Mouse (Mus musculus) heart, embryonic 10.5 days (tissue): ENCODE data around the gene Rubcn. TPM values are rescaled to one million over a fixed set of nuclear protein-coding genes. Genes with fewer than 3 reads are reported as not detected.

Experiments
- DNase-seq: peaks from one replicate; pipeline ENCODE4 v3.0.0-alpha.2; 2017; ENCODE audit warnings: low spot score
- H3K27ac ChIP-seq: fragments of 300-500 bp; sonication (generic); 2 replicates; pipeline ENCODE4 v1.5.1; 2016; ENCODE audit warnings: mild to moderate bottlenecking
- H3K27me3 ChIP-seq: fragments of 300-500 bp; sonication (generic); 2 replicates; pipeline ENCODE4 v1.6.1; 2016; ENCODE audit warnings: mild to moderate bottlenecking; ENCODE audit not compliant: poor library complexity, insufficient read depth, severe bottlenecking
- H3K36me3 ChIP-seq: fragments of 300-500 bp; sonication (generic); 2 replicates; pipeline ENCODE4 v1.6.1; 2016; ENCODE audit warnings: mild to moderate bottlenecking, moderate library complexity
- H3K4me1 ChIP-seq: fragments of 300-500 bp; sonication (generic); 2 replicates; pipeline ENCODE4 v1.6.1; 2016; ENCODE audit warnings: mild to moderate bottlenecking
- H3K4me3 ChIP-seq: fragments of 300-500 bp; sonication (generic); 2 replicates; pipeline ENCODE4 v1.5.1; 2016; ENCODE audit warnings: mild to moderate bottlenecking, moderate library complexity
- H3K9me3 ChIP-seq: fragments of 300-500 bp; sonication (generic); 2 replicates; pipeline ENCODE4 v1.6.1; 2016; ENCODE audit warnings: mild to moderate bottlenecking, moderate library complexity
- WGBS: fragments of 180-500 bp; shearing (Covaris S2); methylation state at CpG from one replicate; pipeline ENCODE4 v1.1.7; 2016; 5-methylcytosine and 5-hydroxymethylcytosine counted together
- polyA plus RNA-seq: library from polyadenylated mRNA; unstranded; fragments of >200 nt; fragmentation: Nextera tagmentation; extraction: Ambion mirVana; gene quantifications from 2 replicates; pipeline ENCODE4 v1.2.1, GENCODE M21; 2016

Rubcn gene
- polyA plus RNA-seq, 1 experiment from 2014 or later: 23.5 TPM

- no peak for DNase-seq
- H3K27ac ChIP-seq: peak overlapping the region; percentile 88
Measured at GRCm38 (mm10) chr16:32858771-32859636, 18.6 kb downstream of the Rubcn start.

GRCm38 (mm10) chr16:32858356-32858755, 19.2 kb downstream of the Rubcn start:
- H3K9me3 ChIP-seq: no peaks in the 10 kb centered on the region
- 38% methylated on average over 4 of the region's 4 CpGs for WGBS
- peaks cover 45% of the 10 kb centered on the region for H3K4me1 ChIP-seq

More at GRCm38 (mm10) chr16:32858771-32859636, 18.6 kb downstream of the Rubcn start:
- WGBS: 40% methylated on average over 12 of the region's 12 CpGs
- peaks cover 27% of the 10 kb centered on the region for H3K36me3 ChIP-seq
- no peaks in the 10 kb centered on the region for H3K9me3 ChIP-seq
- peak overlapping the region; percentile 18; the same call in 1 of the 2 replicates for H3K4me3 ChIP-seq
- H3K4me1 ChIP-seq: peaks cover 41% of the 10 kb centered on the region
- no peaks in the 10 kb centered on the region for H3K27me3 ChIP-seq

GRCm38 (mm10) chr16:32856751-32857150, 20.8 kb downstream of the Rubcn start:
- 0 out of 2 replicates have a peak overlapping the region, but pooled peaks have one; percentile 44 for H3K27ac ChIP-seq
- H3K9me3 ChIP-seq: no peaks in the 10 kb centered on the region
- no peak overlapping the region for H3K4me3 ChIP-seq
- H3K27me3 ChIP-seq: no peaks in the 10 kb centered on the region
- DNase-seq: no peak
- WGBS: 89% methylated on average over 3 of the region's 3 CpGs
- H3K4me1 ChIP-seq: peaks cover 50% of the 10 kb centered on the region
- H3K36me3 ChIP-seq: peaks cover 34% of the 10 kb centered on the region

More at GRCm38 (mm10) chr16:32858356-32858755, 19.2 kb downstream of the Rubcn start:
- H3K27ac ChIP-seq: peak overlapping the region; percentile 88
- H3K36me3 ChIP-seq: peaks cover 29% of the 10 kb centered on the region
- no peaks in the 10 kb centered on the region for H3K27me3 ChIP-seq
- no peak for DNase-seq
- no peak overlapping the region for H3K4me3 ChIP-seq

GRCm38 (mm10) chr16:32854050-32854571, 23.5 kb downstream of the Rubcn start:
- H3K27ac ChIP-seq: peak overlapping the region; percentile 88
- WGBS: 41% methylated on average over 2 of the region's 2 CpGs
- peak overlapping the region; percentile 32; the same call in 1 of the 2 replicates for H3K4me3 ChIP-seq
- no peaks in the 10 kb centered on the region for H3K27me3 ChIP-seq
- H3K4me1 ChIP-seq: peaks cover 42% of the 10 kb centered on the region
- no peaks in the 10 kb centered on the region for H3K9me3 ChIP-seq
- DNase-seq: peak; percentile 87
- H3K36me3 ChIP-seq: peaks cover 31% of the 10 kb centered on the region

- no peak for DNase-seq
- Histone ChIP-seq H3K36me3 (peaks cover 36% of the 10 kb centered on the region), H3K27me3 (no peaks in the 10 kb centered on the region), H3K4me3 (peak overlapping the region; percentile 13; the same call in 1 of the 2 replicates), H3K4me1 (peaks cover 37% of the 10 kb centered on the region), H3K27ac (peak overlapping the region; percentile 88), H3K9me3 (no peaks in the 10 kb centered on the region)
- 41% methylated on average over 13 of the region's 13 CpGs for WGBS
Measured at GRCm38 (mm10) chr16:32853492-32854049, 24.0 kb downstream of the Rubcn start.

GRCm38 (mm10) chr16:32849042-32849830, 28.3 kb downstream of the Rubcn start:
- peaks cover 12% of the 10 kb centered on the region for H3K4me1 ChIP-seq
- H3K9me3 ChIP-seq: no peaks in the 10 kb centered on the region
- no peak for DNase-seq
- peaks cover 65% of the 10 kb centered on the region for H3K36me3 ChIP-seq
- H3K27me3 ChIP-seq: no peaks in the 10 kb centered on the region
- WGBS: 87% methylated on average over 11 of the region's 11 CpGs
- no peak overlapping the region for H3K27ac ChIP-seq
- no peak overlapping the region for H3K4me3 ChIP-seq

GRCm38 (mm10) chr16:32847103-32847502, 30.5 kb downstream of the Rubcn start:
- H3K4me1 ChIP-seq: no peaks in the 10 kb centered on the region
- no peak overlapping the region for H3K4me3 ChIP-seq
- H3K36me3 ChIP-seq: peaks cover 79% of the 10 kb centered on the region
- no peaks in the 10 kb centered on the region for H3K27me3 ChIP-seq
- no peak for DNase-seq
- no peak overlapping the region for H3K27ac ChIP-seq
- H3K9me3 ChIP-seq: no peaks in the 10 kb centered on the region
- 95% methylated on average over 11 of the region's 11 CpGs for WGBS

GRCm38 (mm10) chr16:32831501-32831900, 46.1 kb downstream of the Rubcn start:
- WGBS: 89% methylated on average over 4 of the region's 4 CpGs
- H3K4me3 ChIP-seq: no peak overlapping the region
- H3K36me3 ChIP-seq: peaks cover 67% of the 10 kb centered on the region

GRCm38 (mm10) chr16:32829104-32829503, 48.5 kb downstream of the Rubcn start:
- no peak overlapping the region for H3K4me3 ChIP-seq
- peaks cover 11% of the 10 kb centered on the region; the same call in 1 of the 2 replicates for H3K4me1 ChIP-seq
- peaks cover 69% of the 10 kb centered on the region for H3K36me3 ChIP-seq
- 89% methylated on average over 11 of the region's 11 CpGs for WGBS
- H3K27ac ChIP-seq: no peak overlapping the region
- H3K9me3 ChIP-seq: no peaks in the 10 kb centered on the region
- DNase-seq: no peak
- H3K27me3 ChIP-seq: no peaks in the 10 kb centered on the region

More at GRCm38 (mm10) chr16:32831501-32831900, 46.1 kb downstream of the Rubcn start:
- H3K9me3 ChIP-seq: no peaks in the 10 kb centered on the region
- H3K27me3 ChIP-seq: no peaks in the 10 kb centered on the region
- H3K27ac ChIP-seq: no peak overlapping the region
- no peak for DNase-seq
- H3K4me1 ChIP-seq: no peaks in the 10 kb centered on the region

- no peaks in the 10 kb centered on the region for H3K27me3 ChIP-seq
- H3K9me3 ChIP-seq: no peaks in the 10 kb centered on the region
- 90% methylated on average over 11 of the region's 11 CpGs for WGBS
- peaks cover 69% of the 10 kb centered on the region for H3K36me3 ChIP-seq
- no peak overlapping the region for H3K4me3 ChIP-seq
- DNase-seq: no peak
- H3K4me1 ChIP-seq: peaks cover 32% of the 10 kb centered on the region
- H3K27ac ChIP-seq: no peak overlapping the region
Measured at GRCm38 (mm10) chr16:32826521-32826920, 51.0 kb downstream of the Rubcn start.

- no peak for DNase-seq
- Histone ChIP-seq H3K36me3 (peaks cover 69% of the 10 kb centered on the region), H3K4me1 (peaks cover 41% of the 10 kb centered on the region), H3K27me3 (no peaks in the 10 kb centered on the region), H3K4me3 (no peak overlapping the region), H3K9me3 (no peaks in the 10 kb centered on the region), H3K27ac (no peak overlapping the region)
- WGBS: 62% methylated on average over 12 of the region's 12 CpGs
Measured at GRCm38 (mm10) chr16:32825380-32825779, 52.2 kb downstream of the Rubcn start.

GRCm38 (mm10) chr16:32824061-32824460, 53.5 kb downstream of the Rubcn start:
- H3K27ac ChIP-seq: no peak overlapping the region
- H3K36me3 ChIP-seq: peaks cover 60% of the 10 kb centered on the region
- 93% methylated on average over 13 of the region's 13 CpGs for WGBS
- H3K9me3 ChIP-seq: no peaks in the 10 kb centered on the region
- no peak for DNase-seq
- H3K4me1 ChIP-seq: peaks cover 49% of the 10 kb centered on the region
- no peak overlapping the region for H3K4me3 ChIP-seq
- H3K27me3 ChIP-seq: no peaks in the 10 kb centered on the region
